Mouse (Mus musculus): Measurements from ENCODE around the gene Gamt. TPM values are rescaled to one million over a fixed set of nuclear protein-coding genes. Genes with fewer than 3 reads are reported as not detected.

The Gamt gene
- polyA plus RNA-seq, 1 experiment from 2014 or later = 35.1 TPM

DNA sequence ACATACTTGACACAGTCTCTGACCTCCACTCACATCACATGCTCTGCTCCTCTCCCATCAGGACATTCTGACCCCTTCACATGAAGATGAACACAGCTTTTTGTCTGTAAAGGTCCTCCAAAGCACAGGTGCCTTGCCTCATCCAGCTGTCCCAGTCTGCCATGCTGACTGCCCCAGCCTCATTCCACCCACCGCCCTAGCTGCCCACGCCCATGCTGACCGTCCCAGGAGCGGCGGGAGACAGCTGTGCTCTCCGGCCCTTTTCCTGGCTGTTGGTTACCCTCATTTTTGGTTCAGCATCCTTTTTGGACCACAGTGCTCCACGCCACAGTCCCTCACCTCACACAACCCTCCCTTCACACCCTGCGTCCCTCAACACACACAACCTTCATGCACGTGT lies 17.6 kb upstream of the Gamt start:
- no peak overlapping the region for H3K9ac ChIP-seq (ENCODE audit: low read length)
- no peak overlapping the region for H3K4me3 ChIP-seq (ENCODE audit: low read depth, low read length)
- DNase-seq (ENCODE audit: low spot score) = no peak
- no peaks in the 10 kb centered on the region for H3K9me3 ChIP-seq (ENCODE audit: control insufficient read depth, low read length)
- no peak overlapping the region for H3K27ac ChIP-seq (ENCODE audit: low read depth, low read length)
- no peak overlapping the region for H3K4me2 ChIP-seq (ENCODE audit: low read depth)
- no peaks in the 10 kb centered on the region for H3K4me1 ChIP-seq (ENCODE audit: control insufficient read depth, insufficient read depth, low read length)
- H3K36me3 ChIP-seq (ENCODE audit: control insufficient read depth, insufficient read depth, low read length) = peaks cover 36% of the 10 kb centered on the region
- 91% methylated on average over 9 of the region's 9 CpGs for WGBS
- ATAC-seq (ENCODE audit: insufficient read depth, low FRiP score, low TSS enrichment) = no peak
- no peaks in the 10 kb centered on the region for H3K27me3 ChIP-seq (ENCODE audit: control insufficient read depth, insufficient read depth, low read length)

DNA sequence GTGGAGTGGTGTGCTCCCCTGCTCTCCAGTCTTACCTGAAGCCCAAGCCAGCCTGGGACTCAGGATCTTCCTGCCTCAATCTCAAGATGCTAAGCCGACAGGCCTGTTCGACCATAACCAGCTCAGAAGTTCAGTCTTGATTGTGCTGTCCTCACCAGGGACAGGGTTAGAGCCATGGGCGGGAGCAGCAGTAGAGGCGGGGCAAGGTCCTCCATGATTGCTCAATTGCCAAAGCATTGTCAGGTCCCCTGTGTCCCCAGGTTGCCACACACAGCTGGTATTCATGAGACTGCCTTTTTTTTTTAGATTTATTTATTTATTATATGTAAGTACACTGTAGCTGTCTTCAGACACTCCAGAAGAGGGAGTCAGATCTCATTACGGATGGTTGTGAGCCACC lies 15.4 kb upstream of the Gamt start:
- no peaks in the 10 kb centered on the region for H3K4me1 ChIP-seq (ENCODE audit: control insufficient read depth, insufficient read depth, low read length)
- H3K4me2 ChIP-seq (ENCODE audit: low read depth) = no peak overlapping the region
- no peak overlapping the region for H3K27ac ChIP-seq (ENCODE audit: low read depth, low read length)
- H3K9ac ChIP-seq (ENCODE audit: low read length) = no peak overlapping the region
- DNase-seq (ENCODE audit: low spot score) (no peak), ATAC-seq (ENCODE audit: insufficient read depth, low FRiP score, low TSS enrichment) (no peak)
- H3K27me3 ChIP-seq (ENCODE audit: control insufficient read depth, insufficient read depth, low read length) = no peaks in the 10 kb centered on the region
- peaks cover 34% of the 10 kb centered on the region for H3K36me3 ChIP-seq (ENCODE audit: control insufficient read depth, insufficient read depth, low read length)
- no peaks in the 10 kb centered on the region for H3K9me3 ChIP-seq (ENCODE audit: control insufficient read depth, low read length)
- 89% methylated on average over 5 of the region's 5 CpGs for WGBS
- H3K4me3 ChIP-seq (ENCODE audit: low read depth, low read length) = no peak overlapping the region

DNA sequence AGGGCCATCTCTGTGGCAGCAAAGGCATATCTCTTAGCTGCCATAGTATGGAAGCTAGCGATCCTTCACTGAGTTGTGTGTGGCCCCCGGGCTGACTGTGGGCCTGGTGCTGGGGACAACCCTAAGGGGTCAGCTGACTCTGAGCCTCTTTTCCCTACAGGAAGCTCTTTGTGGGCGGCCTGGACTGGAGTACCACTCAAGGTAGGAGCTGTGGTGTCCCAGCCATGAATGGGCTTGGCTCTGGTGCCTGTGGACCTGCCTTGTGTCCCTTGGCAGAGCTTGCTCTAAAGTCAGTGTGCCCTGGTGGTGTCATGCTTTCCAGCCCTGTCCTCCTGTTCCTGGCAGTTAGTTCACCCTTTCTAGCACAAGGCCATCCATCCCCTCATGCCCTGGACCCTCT lies 13.0 kb upstream of the Gamt start:
- DNase-seq (ENCODE audit: low spot score) (no peak), ATAC-seq (ENCODE audit: insufficient read depth, low FRiP score, low TSS enrichment) (no peak)
- H3K4me2 ChIP-seq (ENCODE audit: low read depth) = no peak overlapping the region
- peaks cover 30% of the 10 kb centered on the region for H3K36me3 ChIP-seq (ENCODE audit: control insufficient read depth, insufficient read depth, low read length)
- no peak overlapping the region for H3K9ac ChIP-seq (ENCODE audit: low read length)
- no peaks in the 10 kb centered on the region for H3K27me3 ChIP-seq (ENCODE audit: control insufficient read depth, insufficient read depth, low read length)
- 89% methylated on average over 3 of the region's 3 CpGs for WGBS
- H3K4me3 ChIP-seq (ENCODE audit: low read depth, low read length) = no peak overlapping the region
- H3K9me3 ChIP-seq (ENCODE audit: control insufficient read depth, low read length) = no peaks in the 10 kb centered on the region
- no peak overlapping the region for H3K27ac ChIP-seq (ENCODE audit: low read depth, low read length)
- no peaks in the 10 kb centered on the region; the same call in 1 of the 2 replicates for H3K4me1 ChIP-seq (ENCODE audit: control insufficient read depth, insufficient read depth, low read length)

GRCm38 (mm10) chr10:80271870-80272585 lies 11.2 kb upstream of the Gamt start:
- DNase-seq (ENCODE audit: low spot score) = no peak
- Histone ChIP-seq H3K36me3 (ENCODE audit: control insufficient read depth, insufficient read depth, low read length) (peaks cover 15% of the 10 kb centered on the region), H3K4me2 (ENCODE audit: low read depth) (no peak overlapping the region), H3K4me3 (ENCODE audit: low read depth, low read length) (no peak overlapping the region), H3K9me3 (ENCODE audit: control insufficient read depth, low read length) (no peaks in the 10 kb centered on the region), H3K4me1 (ENCODE audit: control insufficient read depth, insufficient read depth, low read length) (peaks cover 7% of the 10 kb centered on the region), H3K9ac (ENCODE audit: low read length) (no peak overlapping the region), H3K27me3 (ENCODE audit: control insufficient read depth, insufficient read depth, low read length) (no peaks in the 10 kb centered on the region), H3K27ac (ENCODE audit: low read depth, low read length) (no peak overlapping the region)
- WGBS = 94% methylated on average over 8 of the region's 8 CpGs
- ATAC-seq (ENCODE audit: insufficient read depth, low FRiP score, low TSS enrichment) = no peak

DNA sequence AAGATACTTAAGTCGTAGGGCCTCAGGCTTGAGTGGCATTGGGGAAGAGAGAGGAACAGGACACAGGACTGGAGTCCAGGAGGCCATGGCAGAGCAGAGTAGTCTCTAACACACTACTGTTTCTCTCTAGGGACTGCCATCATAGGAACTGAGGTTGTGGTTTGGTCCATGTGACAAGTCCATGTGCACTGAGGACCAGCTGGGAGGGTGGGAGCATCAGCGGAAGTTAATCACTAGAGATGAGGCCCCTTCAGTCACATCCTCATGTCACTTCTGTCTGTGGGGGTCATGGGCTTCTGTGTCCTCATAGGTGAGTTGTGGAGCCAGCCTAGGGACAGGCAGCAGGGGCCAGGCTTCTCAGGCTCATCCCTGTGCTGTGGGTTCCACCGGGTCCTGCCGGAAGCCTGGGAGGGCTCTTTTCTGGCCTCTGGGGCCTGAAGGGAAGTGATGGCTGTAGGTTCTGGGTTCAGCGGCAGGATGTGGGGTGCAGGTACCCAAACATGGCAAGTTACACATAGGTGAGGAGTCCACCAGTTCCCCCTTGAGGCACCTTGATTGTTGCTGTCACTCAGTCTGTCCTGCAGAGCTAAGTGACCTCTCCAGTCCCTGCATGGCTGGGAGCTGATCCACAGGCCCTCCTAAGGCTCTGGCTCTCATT lies 10.5 kb upstream of the Gamt start:
- no peak overlapping the region for H3K4me2 ChIP-seq (ENCODE audit: low read depth)
- H3K4me1 ChIP-seq (ENCODE audit: control insufficient read depth, insufficient read depth, low read length) = peaks cover 13% of the 10 kb centered on the region
- no peak for ATAC-seq (ENCODE audit: insufficient read depth, low FRiP score, low TSS enrichment)
- H3K27me3 ChIP-seq (ENCODE audit: control insufficient read depth, insufficient read depth, low read length) = no peaks in the 10 kb centered on the region
- H3K9ac ChIP-seq (ENCODE audit: low read length) = no peak overlapping the region
- DNase-seq (ENCODE audit: low spot score) = no peak
- no peak overlapping the region for H3K4me3 ChIP-seq (ENCODE audit: low read depth, low read length)
- 95% methylated on average over 5 of the region's 5 CpGs for WGBS
- peaks cover 12% of the 10 kb centered on the region for H3K36me3 ChIP-seq (ENCODE audit: control insufficient read depth, insufficient read depth, low read length)
- no peak overlapping the region for H3K27ac ChIP-seq (ENCODE audit: low read depth, low read length)
- H3K9me3 ChIP-seq (ENCODE audit: control insufficient read depth, low read length) = no peaks in the 10 kb centered on the region

GRCm38 (mm10) chr10:80270734-80271181 lies 9.9 kb upstream of the Gamt start:
- H3K27me3 ChIP-seq (ENCODE audit: control insufficient read depth, insufficient read depth, low read length) = no peaks in the 10 kb centered on the region
- WGBS = 86% methylated on average over 6 of the region's 6 CpGs
- no peak overlapping the region; the same call in 1 of the 2 replicates for H3K9ac ChIP-seq (ENCODE audit: low read length)
- peaks cover 18% of the 10 kb centered on the region for H3K4me1 ChIP-seq (ENCODE audit: control insufficient read depth, insufficient read depth, low read length)
- DNase-seq (ENCODE audit: low spot score) = no peak
- H3K9me3 ChIP-seq (ENCODE audit: control insufficient read depth, low read length) = no peaks in the 10 kb centered on the region
- no peak overlapping the region for H3K27ac ChIP-seq (ENCODE audit: low read depth, low read length)
- ATAC-seq (ENCODE audit: insufficient read depth, low FRiP score, low TSS enrichment) = no peak
- peaks cover 7% of the 10 kb centered on the region for H3K36me3 ChIP-seq (ENCODE audit: control insufficient read depth, insufficient read depth, low read length)
- no peak overlapping the region for H3K4me3 ChIP-seq (ENCODE audit: low read depth, low read length)
- no peak overlapping the region for H3K4me2 ChIP-seq (ENCODE audit: low read depth)

DNA sequence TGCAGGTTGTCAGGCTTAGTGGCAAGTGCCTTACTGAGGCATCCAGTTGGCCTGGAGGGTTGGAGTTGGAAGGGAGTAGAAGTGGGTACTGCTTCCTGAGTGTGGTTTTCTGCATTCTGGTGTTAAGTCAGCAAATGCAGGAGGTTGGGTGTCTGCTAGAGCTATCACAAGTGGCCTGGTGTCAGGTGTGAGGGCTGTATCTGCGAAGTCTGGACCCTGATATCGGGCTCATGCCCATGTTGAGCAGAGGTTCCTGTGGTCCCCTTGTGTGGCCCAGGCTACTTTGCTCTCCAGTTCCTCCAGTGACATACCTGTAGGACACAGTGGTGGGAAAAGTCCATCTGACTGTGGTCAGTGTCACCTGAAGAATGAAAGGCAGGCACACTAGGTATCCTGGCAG lies 9.3 kb upstream of the Gamt start:
- Histone ChIP-seq H3K27ac (ENCODE audit: low read depth, low read length) (no peak overlapping the region), H3K4me3 (ENCODE audit: low read depth, low read length) (no peak overlapping the region), H3K36me3 (ENCODE audit: control insufficient read depth, insufficient read depth, low read length) (peaks cover 7% of the 10 kb centered on the region), H3K4me1 (ENCODE audit: control insufficient read depth, insufficient read depth, low read length) (peaks cover 20% of the 10 kb centered on the region), H3K27me3 (ENCODE audit: control insufficient read depth, insufficient read depth, low read length) (no peaks in the 10 kb centered on the region), H3K4me2 (ENCODE audit: low read depth) (no peak overlapping the region), H3K9me3 (ENCODE audit: control insufficient read depth, low read length) (no peaks in the 10 kb centered on the region), H3K9ac (ENCODE audit: low read length) (no peak overlapping the region)
- ATAC-seq (ENCODE audit: insufficient read depth, low FRiP score, low TSS enrichment) (no peak), DNase-seq (ENCODE audit: low spot score) (no peak)
- whole genome bisulfite sequencing = 95% methylated on average over 2 of the region's 2 CpGs

- Histone ChIP-seq H3K36me3 (ENCODE audit: control insufficient read depth, insufficient read depth, low read length) (no peaks in the 10 kb centered on the region), H3K9ac (ENCODE audit: low read length) (peak overlapping the region; percentile 95), H3K27ac (ENCODE audit: low read depth, low read length) (peak overlapping the region; percentile 34; the same call in 1 of the 2 replicates), H3K4me3 (ENCODE audit: low read depth, low read length) (peak overlapping the region; percentile 91), H3K4me1 (ENCODE audit: control insufficient read depth, insufficient read depth, low read length) (peaks cover 27% of the 10 kb centered on the region), H3K9me3 (ENCODE audit: control insufficient read depth, low read length) (no peaks in the 10 kb centered on the region), H3K27me3 (ENCODE audit: control insufficient read depth, insufficient read depth, low read length) (no peaks in the 10 kb centered on the region), H3K4me2 (ENCODE audit: low read depth) (peak overlapping the region; percentile 78)
- ATAC-seq (ENCODE audit: insufficient read depth, low FRiP score, low TSS enrichment) (peak; percentile 7; the same call in 1 of the 2 replicates), DNase-seq (ENCODE audit: low spot score) (no peak)
- under 1% methylated on average over 18 of the region's 18 CpGs for WGBS
These were observed 4.3 kb upstream of the Gamt start for GRCm38 (mm10) chr10:80265149-80265486.

Measured in neural tube, embryonic 11.5 days (tissue).